Mouse (Mus musculus) CD8-positive naive resting alpha-beta T cell, adult 2 months (primary cell): ENCODE data around the gene Snx9.
A peak's percentile ranks its signal among the peaks of the same experiment; 100 is the strongest.

ENCODE experiments used
- DNase-seq, 2 experiments: peaks; one replicate each; pipeline ENCODE4 v3.0.0; 2022; ENCODE audit warnings: low read depth in 2 of 2, low spot score in 2 of 2

The Snx9 gene

GRCm38 (mm10) chr17:5841128-5841942 is at the start of gene Snx9:
TSS of gene Snx9 (plus strand) at chr17:5841329.
- DNase-seq = peak; percentile 35 to 38

GRCm38 (mm10) chr17:5792164-5792791 is 48.9 kb upstream of the Snx9 start:
- DNase-seq = no peak

DNA sequence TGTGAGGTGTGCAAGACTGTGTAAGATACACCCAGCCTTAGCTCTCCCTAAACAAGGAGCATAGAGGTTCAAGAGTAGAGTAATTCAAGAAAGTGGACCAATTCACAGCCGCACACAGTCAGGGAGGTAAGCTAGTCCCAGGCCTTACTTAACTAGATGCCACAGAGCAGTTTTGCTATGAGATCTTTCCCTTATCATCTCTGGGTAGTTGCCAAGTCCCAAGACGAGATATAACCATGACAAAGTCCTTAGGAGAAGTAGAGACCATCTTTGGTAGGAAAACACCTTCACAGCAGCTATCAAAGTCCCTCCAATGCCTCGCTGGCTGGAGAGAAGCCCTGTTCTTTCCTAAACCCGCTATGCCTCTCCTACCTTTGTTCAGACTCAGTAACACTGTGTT is 47.5 kb upstream of the Snx9 start:
- DNase-seq = no peak

DNA sequence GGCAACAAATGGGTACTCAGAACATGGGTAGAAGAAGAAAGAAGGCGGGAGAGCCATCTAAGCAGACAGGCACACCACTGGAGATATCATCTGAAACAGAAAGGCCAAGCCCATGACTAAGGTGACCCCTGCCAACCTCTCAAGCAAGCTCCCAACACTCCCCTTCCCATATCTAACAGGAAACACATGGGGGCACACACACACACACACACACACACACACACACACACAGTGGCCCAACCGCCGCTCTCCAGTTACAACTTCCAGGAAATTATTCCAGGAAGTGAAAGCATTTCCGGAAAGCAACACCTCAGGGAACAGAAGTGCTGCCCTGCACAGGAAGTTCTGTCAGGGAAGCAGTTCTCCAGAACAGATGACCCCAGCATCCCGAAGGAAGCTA is 46.9 kb upstream of the Snx9 start:
- DNase-seq = no peak

DNA sequence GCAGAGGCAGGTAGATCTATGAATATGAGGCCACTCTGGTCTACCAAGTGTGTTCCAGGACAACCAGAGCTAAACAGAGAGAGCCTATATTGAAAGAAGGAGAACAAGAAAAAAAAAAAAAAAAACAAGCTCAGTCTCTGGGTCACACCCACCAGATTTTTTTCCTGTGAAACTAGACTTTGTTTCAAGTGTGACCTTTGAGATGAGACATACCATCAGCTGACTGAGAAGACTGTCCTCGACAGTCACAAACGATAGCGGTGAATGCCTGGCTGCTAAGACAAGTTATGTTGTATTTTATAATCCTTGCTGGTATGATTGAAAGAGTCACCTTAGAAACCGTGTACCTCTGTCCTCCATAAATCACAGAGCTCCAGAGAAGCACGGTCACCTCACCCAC is 45.8 kb upstream of the Snx9 start:
- no peak for DNase-seq

DNA sequence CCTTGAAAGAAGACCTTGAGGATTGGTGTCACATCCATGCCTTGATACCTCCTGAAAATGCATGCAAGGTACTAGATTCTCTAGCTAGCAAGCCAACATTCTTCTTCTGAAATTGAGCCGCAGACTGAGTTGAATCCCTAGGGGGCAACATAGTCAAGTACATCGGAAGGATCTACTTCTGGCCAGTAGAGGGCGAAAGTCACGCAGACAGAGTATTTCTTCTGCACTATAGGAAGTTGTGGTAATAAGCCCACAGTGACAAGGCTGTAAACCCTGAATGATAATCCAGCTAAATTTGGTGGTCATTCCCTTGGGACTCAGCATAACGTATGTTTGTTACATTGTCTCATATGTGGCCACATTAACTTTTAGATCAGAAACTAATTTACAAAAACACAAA is 45.3 kb upstream of the Snx9 start:
- DNase-seq = peak; percentile 64 to 78

- no peak for DNase-seq
Measured at GRCm38 (mm10) chr17:5797124-5797760, 43.9 kb upstream of the Snx9 start.

GRCm38 (mm10) chr17:5798221-5798801 is 42.8 kb upstream of the Snx9 start:
- no peak for DNase-seq

GRCm38 (mm10) chr17:5798900-5799299 is 42.2 kb upstream of the Snx9 start:
- DNase-seq = no peak

GRCm38 (mm10) chr17:5799396-5800021 is 41.6 kb upstream of the Snx9 start:
- DNase-seq = no peak

DNA sequence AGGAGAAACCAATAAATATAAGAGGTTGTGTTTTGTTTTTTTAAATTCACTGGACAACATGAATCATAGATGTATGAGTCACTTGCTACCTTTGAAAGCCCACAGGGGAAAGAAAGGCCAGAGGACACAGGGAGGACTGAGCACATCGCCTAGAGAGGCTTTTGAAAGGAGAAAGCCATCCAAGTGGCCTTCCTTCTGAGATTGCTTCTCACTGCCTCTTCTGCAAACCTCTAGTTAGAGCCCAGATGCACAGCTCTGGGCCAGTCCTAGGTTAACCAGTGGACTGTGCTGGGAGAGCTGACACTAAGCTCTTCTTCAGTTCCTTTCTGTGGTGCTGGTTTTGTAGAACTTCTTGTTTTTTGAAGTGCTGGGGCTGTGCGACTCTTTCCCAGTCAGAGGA is 40.9 kb upstream of the Snx9 start:
- DNase-seq = no peak

- no peak for DNase-seq
Measured at GRCm38 (mm10) chr17:5800824-5801560, 40.1 kb upstream of the Snx9 start.

DNA sequence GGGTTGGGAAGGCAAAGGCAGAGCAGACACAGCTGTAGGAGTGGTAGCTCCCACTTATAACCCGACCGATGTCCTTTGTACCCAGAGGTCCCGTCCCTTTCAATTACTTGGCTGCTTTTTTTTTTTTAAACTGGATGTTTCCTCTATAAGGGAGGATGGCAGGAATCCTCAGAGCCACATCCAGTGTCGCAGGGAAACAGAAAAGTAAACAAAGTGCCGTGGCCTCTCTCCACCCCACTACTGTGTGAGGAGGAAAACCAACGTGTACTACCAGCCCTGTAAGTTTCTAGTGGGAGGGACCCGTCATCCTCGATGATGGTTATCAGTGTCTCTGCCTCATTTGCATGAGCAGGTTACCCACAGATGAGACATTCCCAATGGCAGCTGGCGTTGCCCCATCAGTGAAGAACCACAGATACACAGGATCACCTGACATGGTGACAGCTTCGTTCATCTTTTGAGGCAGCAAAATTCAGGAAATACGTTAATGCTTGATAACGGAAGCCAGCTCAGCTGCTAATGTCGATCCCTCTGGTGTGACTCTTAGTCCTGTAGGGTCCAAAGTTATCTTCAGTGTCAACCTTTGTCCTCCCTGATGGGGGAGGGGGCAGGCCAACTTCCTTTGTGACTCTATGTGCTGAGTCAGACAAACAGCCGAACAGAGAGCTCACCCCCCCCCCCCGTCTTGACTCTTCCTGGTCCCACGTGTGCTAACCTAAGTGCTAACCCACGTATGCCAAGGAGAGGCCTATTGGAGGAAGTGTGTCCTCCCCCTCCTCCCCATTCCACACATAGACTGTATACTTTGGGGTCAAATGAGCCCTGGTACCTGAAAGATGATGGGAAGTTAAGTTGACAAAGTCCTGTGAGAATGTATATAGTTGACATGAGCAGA is 39.1 kb upstream of the Snx9 start:
- DNase-seq = peak; percentile 48 to 62

GRCm38 (mm10) chr17:5802656-5802955 is 38.5 kb upstream of the Snx9 start:
- DNase-seq = peak in 1 of 2 experiments; percentile 40

DNA sequence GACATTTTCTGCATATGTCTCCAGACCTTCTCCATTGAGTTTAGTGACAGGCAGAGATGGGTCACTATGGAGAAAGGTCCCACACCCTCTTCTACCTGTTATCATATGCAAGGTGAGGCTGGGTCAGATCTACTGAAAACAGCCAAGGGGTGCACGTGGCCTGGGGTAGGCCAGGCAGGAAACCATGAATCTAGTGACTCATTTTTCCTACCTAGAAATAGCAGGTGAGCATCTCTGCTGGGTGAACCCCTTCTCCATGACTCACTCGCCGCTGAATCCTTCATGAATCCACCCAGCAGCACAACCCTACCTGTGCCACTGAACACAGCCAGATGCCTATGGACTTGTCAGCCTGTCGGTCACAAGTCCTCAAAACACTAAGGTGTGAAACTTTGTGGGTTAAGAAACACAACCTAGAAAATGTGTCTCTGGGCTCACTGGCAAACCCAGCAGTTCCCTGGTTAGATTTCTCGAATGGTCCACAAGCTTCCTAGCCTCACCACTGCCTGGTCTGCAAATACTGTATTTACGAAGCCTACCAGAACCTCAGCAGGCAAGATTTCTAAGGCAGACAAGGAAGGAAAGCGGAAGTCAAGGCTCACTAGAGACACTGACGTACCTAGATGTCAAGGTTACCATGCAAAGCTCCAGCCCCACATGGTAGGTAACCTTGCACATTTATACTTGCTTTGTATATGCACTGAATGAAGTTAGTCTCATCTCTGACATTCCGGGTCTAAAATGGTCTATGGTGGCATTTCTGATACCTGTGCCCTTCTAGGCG is 37.7 kb upstream of the Snx9 start:
- DNase-seq = no peak

GRCm38 (mm10) chr17:5804370-5805150 is 36.6 kb upstream of the Snx9 start:
- DNase-seq = peak; percentile 44 to 67

DNA sequence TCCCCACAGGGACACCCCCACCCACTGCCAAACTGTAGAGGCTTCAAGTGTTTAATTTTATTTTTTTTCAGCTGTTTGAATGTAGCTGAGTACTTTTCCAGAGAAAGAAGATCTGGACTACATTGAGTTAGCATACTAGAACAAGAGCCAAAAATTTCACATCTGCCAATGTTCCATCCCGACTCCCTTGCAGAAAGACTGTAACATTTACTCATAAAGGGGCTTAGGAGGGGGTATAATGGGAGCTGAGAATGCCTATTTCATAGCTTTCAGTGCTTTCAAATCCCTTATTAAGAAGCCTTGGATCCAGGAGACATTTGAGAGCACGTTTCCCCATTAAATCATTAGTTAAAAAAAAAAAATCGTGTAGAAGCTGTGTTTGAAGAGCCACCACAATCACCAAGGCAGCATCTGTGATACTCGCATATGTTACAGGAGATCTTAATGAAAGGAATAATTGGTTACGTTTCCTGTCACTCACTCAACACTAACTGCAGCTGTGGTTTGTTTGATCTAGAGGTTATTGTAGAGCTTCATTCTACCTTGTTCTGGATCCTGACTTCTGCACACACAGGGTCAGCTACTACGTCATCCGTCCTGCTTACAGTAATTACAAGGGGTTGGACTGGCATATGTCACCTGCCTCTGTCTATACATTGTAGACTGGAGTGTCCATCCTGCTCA is 35.8 kb upstream of the Snx9 start:
- DNase-seq = peak; percentile 29 to 59

DNA sequence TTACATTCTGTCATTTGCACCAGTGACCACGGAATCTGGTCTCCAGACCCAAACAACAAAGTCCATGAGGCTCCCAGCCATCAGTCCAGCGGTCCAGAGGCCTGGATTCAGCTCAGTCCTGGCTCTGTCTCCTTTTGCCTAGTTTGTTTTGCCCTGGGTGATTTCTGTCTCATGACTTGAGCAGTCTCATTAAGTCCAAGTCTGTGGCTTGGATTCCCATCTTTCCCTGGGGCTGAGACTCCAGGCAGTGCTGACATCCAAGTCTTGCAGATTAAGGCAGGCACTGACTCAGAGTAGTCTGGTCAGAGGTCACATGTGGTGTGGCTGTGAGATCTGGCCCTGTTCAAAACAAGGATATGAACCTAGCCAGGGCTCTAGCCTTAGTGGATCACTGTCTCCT is 35.2 kb upstream of the Snx9 start:
- no peak for DNase-seq
